Mouse (Mus musculus) midbrain, embryonic 11.5 days (tissue): ENCODE measurements around the gene Pde4b. TPM values are rescaled to one million over a fixed set of nuclear protein-coding genes. Genes with fewer than 3 reads are reported as not detected.

Experiments
- ATAC-seq: fragments of 200-750 bp; cut with Nextera tagmentation; 2 replicates; pipeline ENCODE4 v1.8.0; 2017; ENCODE audit warnings: moderate TSS enrichment, moderate library complexity; ENCODE audit not compliant: low FRiP score
- DNase-seq: peaks from one replicate; pipeline ENCODE4 v3.0.0; 2015; ENCODE audit warnings: low spot score; ENCODE audit errors: missing footprints
- H3K27ac ChIP-seq: fragments of 300-500 bp; sonication (generic); 2 replicates; pipeline ENCODE4 v1.5.1; 2014; ENCODE audit warnings: low read depth, low read length
- H3K27me3 ChIP-seq: fragments of 300-500 bp; sonication (generic); 2 replicates; pipeline ENCODE4 v1.6.1; 2014; ENCODE audit warnings: mild to moderate bottlenecking, low read length, moderate library complexity, mixed read lengths; ENCODE audit not compliant: control insufficient read depth, insufficient read depth
- H3K36me3 ChIP-seq: fragments of 300-500 bp; sonication (generic); 2 replicates; pipeline ENCODE4 v1.6.1; 2014; ENCODE audit warnings: mild to moderate bottlenecking, low read length, moderate library complexity, mixed read lengths; ENCODE audit not compliant: control insufficient read depth, insufficient read depth
- H3K4me1 ChIP-seq: fragments of 300-500 bp; sonication (generic); 2 replicates; pipeline ENCODE4 v1.6.1; 2014; ENCODE audit warnings: low read length; ENCODE audit not compliant: control insufficient read depth, insufficient read depth
- H3K4me2 ChIP-seq: fragments of 300-500 bp; sonication (generic); 2 replicates; pipeline ENCODE4 v1.6.1; 2014; ENCODE audit warnings: mild to moderate bottlenecking, moderate library complexity
- H3K4me3 ChIP-seq: fragments of 300-500 bp; sonication (generic); 2 replicates; pipeline ENCODE4 v1.5.1; 2014; ENCODE audit warnings: low read depth, low read length
- H3K9ac ChIP-seq: fragments of 300-500 bp; sonication (generic); 2 replicates; pipeline ENCODE4 v1.6.1; 2014; ENCODE audit warnings: low read length
- H3K9me3 ChIP-seq: fragments of 300-500 bp; sonication (generic); 2 replicates; pipeline ENCODE4 v1.6.1; 2016; ENCODE audit warnings: low read length; ENCODE audit not compliant: control insufficient read depth
- WGBS: fragments of 180-500 bp; shearing (Covaris S2); extraction: QIAGEN DNeasy Blood & Tissue Kit; methylation state at CpG from one replicate; pipeline ENCODE4 v1.1.7; 2014; 5-methylcytosine and 5-hydroxymethylcytosine counted together
- polyA plus RNA-seq: library from polyadenylated mRNA; unstranded; fragments of >200 nt; fragmentation: Nextera tagmentation; extraction: Ambion mirVana; gene quantifications from 2 replicates; pipeline ENCODE4 v1.2.1, GENCODE M21; 2014

The Pde4b gene
- polyA plus RNA-seq, 1 experiment from 2014 or later = 7.5 TPM

GRCm38 (mm10) chr4:102585541-102585940 is 498.2 kb downstream of the Pde4b start:
- Histone ChIP-seq H3K4me3 (no peak overlapping the region), H3K4me1 (peaks cover 15% of the 10 kb centered on the region), H3K4me2 (no peak overlapping the region), H3K27me3 (no peaks in the 10 kb centered on the region), H3K9ac (no peak overlapping the region), H3K9me3 (no peaks in the 10 kb centered on the region), H3K36me3 (no peaks in the 10 kb centered on the region), H3K27ac (no peak overlapping the region)
- ATAC-seq = no peak
- 48% methylated on average over 3 of the region's 4 CpGs for WGBS
- no peak for DNase-seq

GRCm38 (mm10) chr4:102586787-102587186 is 499.4 kb downstream of the Pde4b start:
- DNase-seq (peak; percentile 69), ATAC-seq (no peak)
- 96% methylated on average over 3 of the region's 3 CpGs for WGBS

GRCm38 (mm10) chr4:102588668-102589455 is 501.5 kb downstream of the Pde4b start:
- H3K4me2 ChIP-seq = peak overlapping the region; percentile 47
- H3K4me1 ChIP-seq = peaks cover 34% of the 10 kb centered on the region
- H3K27me3 ChIP-seq = no peaks in the 10 kb centered on the region
- no peaks in the 10 kb centered on the region for H3K36me3 ChIP-seq
- WGBS = 27% methylated on average over 12 of the region's 12 CpGs
- peak overlapping the region; percentile 50; the same call in 1 of the 2 replicates for H3K9ac ChIP-seq
- no peaks in the 10 kb centered on the region for H3K9me3 ChIP-seq
- ATAC-seq (peak; percentile 45), DNase-seq (peak; percentile 92)
- 0 out of 2 replicates have a peak overlapping the region, but pooled peaks have one; percentile 17 for H3K4me3 ChIP-seq
- peak overlapping the region; percentile 59; the same call in 1 of the 2 replicates for H3K27ac ChIP-seq

More at GRCm38 (mm10) chr4:102586787-102587186, 499.4 kb downstream of the Pde4b start:
- peaks cover 24% of the 10 kb centered on the region for H3K4me1 ChIP-seq
- H3K27ac ChIP-seq = no peak overlapping the region
- H3K4me2 ChIP-seq = no peak overlapping the region
- no peaks in the 10 kb centered on the region for H3K9me3 ChIP-seq
- H3K27me3 ChIP-seq = no peaks in the 10 kb centered on the region
- no peak overlapping the region for H3K9ac ChIP-seq
- no peak overlapping the region for H3K4me3 ChIP-seq
- H3K36me3 ChIP-seq = no peaks in the 10 kb centered on the region

- under 1% methylated on average over 9 of the region's 9 CpGs for WGBS
- peak; percentile 93 for DNase-seq
- Histone ChIP-seq H3K4me1 (peaks cover 34% of the 10 kb centered on the region), H3K9me3 (no peaks in the 10 kb centered on the region), H3K27ac (peak overlapping the region; percentile 59), H3K4me2 (peak overlapping the region; percentile 47), H3K4me3 (peak overlapping the region; percentile 17; the same call in 1 of the 2 replicates), H3K36me3 (no peaks in the 10 kb centered on the region), H3K27me3 (no peaks in the 10 kb centered on the region), H3K9ac (peak overlapping the region; percentile 50; the same call in 1 of the 2 replicates)
- peak; percentile 71 for ATAC-seq
Observed at GRCm38 (mm10) chr4:102589537-102590031, 502.2 kb downstream of the Pde4b start.

GRCm38 (mm10) chr4:102591798-102592197 is 504.5 kb downstream of the Pde4b start:
- ATAC-seq (peak; percentile 56), DNase-seq (peak; percentile 87)
- 25% methylated on average over 4 of the region's 4 CpGs for WGBS
- no peaks in the 10 kb centered on the region for H3K9me3 ChIP-seq
- H3K36me3 ChIP-seq = no peaks in the 10 kb centered on the region
- 0 out of 2 replicates have a peak overlapping the region, but pooled peaks have one; percentile 4 for H3K9ac ChIP-seq
- peaks cover 34% of the 10 kb centered on the region for H3K4me1 ChIP-seq
- H3K4me3 ChIP-seq = no peak overlapping the region
- H3K4me2 ChIP-seq = no peak overlapping the region
- no peak overlapping the region; the same call in 1 of the 2 replicates for H3K27ac ChIP-seq
- no peaks in the 10 kb centered on the region for H3K27me3 ChIP-seq

GRCm38 (mm10) chr4:102592541-102592940 is 505.2 kb downstream of the Pde4b start:
- Histone ChIP-seq H3K4me3 (no peak overlapping the region), H3K27me3 (no peaks in the 10 kb centered on the region), H3K4me2 (no peak overlapping the region), H3K27ac (no peak overlapping the region; the same call in 1 of the 2 replicates), H3K9ac (no peak overlapping the region), H3K4me1 (peaks cover 34% of the 10 kb centered on the region), H3K36me3 (no peaks in the 10 kb centered on the region), H3K9me3 (no peaks in the 10 kb centered on the region)
- WGBS = 48% methylated on average over 2 of the region's 2 CpGs
- DNase-seq (peak; percentile 82), ATAC-seq (no peak)

GRCm38 (mm10) chr4:102593631-102594030 is 506.3 kb downstream of the Pde4b start:
- Histone ChIP-seq H3K27me3 (no peaks in the 10 kb centered on the region), H3K27ac (no peak overlapping the region), H3K4me1 (peaks cover 33% of the 10 kb centered on the region), H3K4me3 (no peak overlapping the region), H3K9ac (no peak overlapping the region), H3K4me2 (no peak overlapping the region), H3K9me3 (no peaks in the 10 kb centered on the region), H3K36me3 (no peaks in the 10 kb centered on the region)
- no peak for DNase-seq
- WGBS = 65% methylated on average over 4 of the region's 4 CpGs
- no peak for ATAC-seq

- no peak for DNase-seq
- H3K4me2 ChIP-seq = no peak overlapping the region
- WGBS = 93% methylated on average over 3 of the region's 3 CpGs
- H3K9ac ChIP-seq = no peak overlapping the region
- H3K9me3 ChIP-seq = no peaks in the 10 kb centered on the region
- H3K27ac ChIP-seq = no peak overlapping the region
- no peaks in the 10 kb centered on the region for H3K36me3 ChIP-seq
- no peak for ATAC-seq
- no peak overlapping the region for H3K4me3 ChIP-seq
- H3K27me3 ChIP-seq = no peaks in the 10 kb centered on the region
- H3K4me1 ChIP-seq = peaks cover 24% of the 10 kb centered on the region
Observed at GRCm38 (mm10) chr4:102594506-102594905, 507.2 kb downstream of the Pde4b start.

GRCm38 (mm10) chr4:102603968-102604367 is 516.6 kb downstream of the Pde4b start:
- Histone ChIP-seq H3K27ac (no peak overlapping the region), H3K4me2 (no peak overlapping the region), H3K4me3 (no peak overlapping the region), H3K4me1 (no peaks in the 10 kb centered on the region), H3K27me3 (no peaks in the 10 kb centered on the region), H3K9ac (no peak overlapping the region), H3K9me3 (no peaks in the 10 kb centered on the region), H3K36me3 (no peaks in the 10 kb centered on the region)
- no peak for DNase-seq
- no peak for ATAC-seq
- 68% methylated on average over 3 of the region's 3 CpGs for WGBS
